Mouse (Mus musculus) olfactory bulb, adult 2 months (tissue): Measurements from ENCODE around the gene Stxbp6.

Experiments used
- CTCF ChIP-seq: fragments of 200-500 bp; IDR thresholded peaks from 2 replicates; pipeline ENCODE4 v1.5.1; 2012; ENCODE audit warnings: low read depth, mild to moderate bottlenecking, low read length, moderate library complexity; ENCODE audit not compliant: insufficient read depth
- POLR2A ChIP-seq: fragments of 200-500 bp; IDR thresholded peaks from 2 replicates; pipeline ENCODE4 v1.6.1; 2012; ENCODE audit warnings: mild to moderate bottlenecking, low read depth, low read length, moderate library complexity; ENCODE audit not compliant: insufficient read depth

- TF ChIP-seq POLR2A (no peak), CTCF (no peak)
Measured at GRCm38 (mm10) chr12:44992847-44993246, 81.7 kb downstream of the Stxbp6 start.
